Mouse (Mus musculus) thymus, postnatal 14 days (tissue): Measurements from ENCODE around the gene Chaf1b.

Experiments
- DNase-seq: peaks from one replicate; pipeline ENCODE4 v3.0.0; 2021

Gene Chaf1b

DNA sequence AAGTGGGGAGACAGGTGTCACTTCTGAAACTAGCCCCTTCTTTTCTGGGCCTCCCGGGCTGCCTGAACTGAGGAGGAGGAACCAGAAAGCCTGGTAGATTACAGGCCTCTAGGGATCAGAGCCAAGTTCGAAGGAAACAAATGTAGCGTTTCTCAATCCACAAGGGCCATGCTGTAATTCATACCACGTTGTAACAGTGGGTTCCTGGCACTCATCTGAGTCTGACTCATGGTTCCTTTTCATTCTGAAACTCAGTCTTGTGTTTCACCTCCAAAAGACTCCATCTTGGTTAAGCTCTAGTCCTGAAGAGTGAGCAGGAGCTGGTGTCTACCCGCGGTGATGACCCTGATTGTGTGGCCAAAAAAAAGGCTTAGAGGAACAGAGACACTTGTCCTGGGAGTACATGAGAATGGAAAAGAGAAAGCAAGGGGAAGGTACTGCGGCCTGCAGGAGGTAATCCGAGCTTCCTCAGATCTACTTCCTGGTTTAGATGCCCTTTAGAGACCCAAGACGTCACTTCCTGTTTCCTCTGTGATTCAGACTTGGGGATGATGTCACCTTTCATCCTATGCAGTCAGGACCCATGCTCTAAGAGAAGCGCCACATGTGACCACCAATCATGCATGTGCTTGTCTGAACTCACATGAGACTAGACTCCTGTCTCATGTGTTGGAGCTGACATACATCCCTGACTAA, 30.3 kb downstream of the Chaf1b start:
- no peak for DNase-seq

DNA sequence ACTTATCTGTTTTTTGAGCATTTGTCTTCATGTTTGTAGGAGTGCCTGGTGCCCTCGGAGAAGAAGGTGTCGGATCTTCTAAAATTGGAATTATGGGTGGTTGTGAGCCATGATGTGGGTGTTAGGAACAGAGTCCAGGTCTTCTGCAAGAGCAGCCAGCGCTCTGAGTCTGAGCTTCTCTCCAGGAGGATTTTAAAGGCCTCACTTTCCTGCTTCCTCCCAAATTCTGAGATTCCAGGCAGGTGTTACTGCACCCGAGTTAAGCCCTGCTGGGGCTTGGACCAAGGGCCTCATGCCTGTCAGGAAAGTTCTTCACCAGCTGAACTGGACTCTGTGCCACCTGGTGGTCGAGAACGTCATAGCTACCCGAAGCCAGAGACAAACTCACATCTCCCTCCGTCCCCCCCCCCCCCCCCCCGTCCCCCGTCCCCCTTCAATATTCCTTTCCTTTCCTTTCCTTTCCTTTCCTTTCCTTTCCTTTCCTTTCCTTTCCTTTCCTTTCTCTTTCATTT, 31.7 kb downstream of the Chaf1b start:
- DNase-seq = peak; percentile 78

DNA sequence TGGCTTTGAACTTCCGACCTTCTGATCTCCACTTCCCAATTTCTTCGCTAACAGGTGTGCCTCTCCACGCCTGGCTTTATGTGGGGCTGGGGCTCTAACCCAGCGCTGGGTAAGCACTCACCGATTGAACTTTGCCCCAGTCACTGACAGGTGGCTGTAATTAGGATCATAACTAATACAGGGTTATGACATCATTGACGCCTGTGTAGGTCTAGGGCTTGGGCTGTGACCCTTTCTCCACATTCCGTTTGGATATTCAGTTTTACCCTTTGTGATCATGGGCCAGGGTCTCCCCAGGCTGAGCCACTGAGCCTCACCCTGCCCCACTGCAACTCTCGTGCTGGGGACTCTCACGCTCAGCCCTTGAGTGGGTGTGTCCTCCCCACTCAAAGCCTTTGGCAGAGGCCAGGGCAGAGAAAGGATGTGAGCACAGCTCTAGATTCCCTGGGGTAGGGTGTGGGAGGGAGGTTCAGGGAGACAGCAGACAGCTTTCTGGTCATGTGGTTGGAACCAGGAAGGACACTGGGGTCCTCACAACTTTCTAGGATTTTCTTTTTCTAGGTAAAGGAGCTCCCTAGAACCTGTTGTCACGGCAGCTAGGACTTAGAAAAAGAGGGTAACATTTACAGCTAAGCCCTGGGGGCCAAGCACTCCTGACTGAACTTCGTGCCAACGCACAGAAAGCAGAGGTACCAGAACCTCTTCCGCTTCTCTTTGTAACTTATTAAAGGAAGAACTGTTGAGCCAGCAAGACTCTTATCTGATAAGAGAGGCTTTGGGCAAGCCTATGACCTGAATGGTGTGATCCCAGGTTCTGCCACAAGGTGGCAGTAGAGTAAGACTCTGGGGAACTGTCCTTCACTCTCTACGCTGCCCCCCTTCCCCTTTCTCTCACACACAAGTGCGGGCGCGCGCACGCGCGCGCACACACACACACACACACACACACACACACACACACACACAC, 34.3 kb downstream of the Chaf1b start:
- DNase-seq = peak; percentile 89

DNA sequence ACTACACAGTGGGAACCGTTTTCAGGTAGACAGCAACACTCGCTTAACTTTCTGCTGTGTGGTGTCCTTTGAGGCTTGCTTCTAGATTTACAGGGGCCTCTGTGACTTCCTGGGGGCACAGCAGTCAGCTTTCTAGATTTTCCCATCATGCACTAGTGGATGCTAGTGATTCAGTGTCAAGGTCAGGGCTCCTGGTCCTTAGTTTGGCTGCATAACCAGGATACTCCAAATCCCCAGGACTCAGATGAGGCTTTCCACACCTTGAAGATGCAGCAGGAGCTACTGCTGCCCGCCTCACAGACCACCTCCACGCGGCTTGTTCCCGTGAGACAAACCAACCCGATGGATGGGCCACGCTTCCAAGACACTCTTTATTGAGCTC, 35.0 kb downstream of the Chaf1b start:
- no peak for DNase-seq

DNA sequence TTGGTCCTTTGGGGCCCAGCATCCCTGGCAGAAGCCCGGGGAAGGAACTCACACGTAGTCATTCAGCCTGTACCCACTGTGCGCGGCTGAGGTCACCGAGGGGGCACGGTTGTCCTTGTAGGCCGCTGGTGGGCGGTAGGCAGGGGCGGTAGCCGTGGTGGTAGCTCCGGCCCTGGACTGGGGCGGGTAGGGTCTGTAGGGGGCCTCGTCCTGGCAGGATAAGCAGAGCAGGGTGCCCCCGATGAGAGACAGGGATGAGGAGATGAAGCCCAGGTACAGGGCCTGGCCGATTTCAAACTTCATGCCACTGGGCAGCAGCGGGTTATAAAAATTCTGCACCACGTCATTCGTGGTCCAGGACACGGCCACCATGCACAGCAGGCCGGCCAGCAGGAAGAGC, 35.5 kb downstream of the Chaf1b start:
- no peak for DNase-seq

DNA sequence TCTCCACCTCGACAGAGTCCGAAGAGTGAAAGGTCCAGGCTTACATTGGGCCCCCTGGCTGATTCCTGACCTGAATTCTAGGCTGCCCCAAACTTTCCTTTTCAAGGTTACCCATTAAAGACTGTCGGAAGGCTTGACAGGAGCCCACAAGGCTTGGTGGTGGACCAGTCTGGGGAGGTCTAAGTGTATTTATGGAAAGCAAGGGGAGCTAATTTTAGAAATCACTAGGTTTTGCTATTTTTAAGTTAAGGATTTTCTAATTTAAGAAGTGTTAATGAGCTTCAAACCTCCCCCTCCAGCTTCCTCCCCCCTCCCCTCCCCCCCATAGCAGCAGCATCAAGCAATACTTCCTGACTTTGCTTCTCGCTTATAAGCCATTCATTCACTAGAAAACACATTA, 37.0 kb downstream of the Chaf1b start:
- DNase-seq = no peak

DNA sequence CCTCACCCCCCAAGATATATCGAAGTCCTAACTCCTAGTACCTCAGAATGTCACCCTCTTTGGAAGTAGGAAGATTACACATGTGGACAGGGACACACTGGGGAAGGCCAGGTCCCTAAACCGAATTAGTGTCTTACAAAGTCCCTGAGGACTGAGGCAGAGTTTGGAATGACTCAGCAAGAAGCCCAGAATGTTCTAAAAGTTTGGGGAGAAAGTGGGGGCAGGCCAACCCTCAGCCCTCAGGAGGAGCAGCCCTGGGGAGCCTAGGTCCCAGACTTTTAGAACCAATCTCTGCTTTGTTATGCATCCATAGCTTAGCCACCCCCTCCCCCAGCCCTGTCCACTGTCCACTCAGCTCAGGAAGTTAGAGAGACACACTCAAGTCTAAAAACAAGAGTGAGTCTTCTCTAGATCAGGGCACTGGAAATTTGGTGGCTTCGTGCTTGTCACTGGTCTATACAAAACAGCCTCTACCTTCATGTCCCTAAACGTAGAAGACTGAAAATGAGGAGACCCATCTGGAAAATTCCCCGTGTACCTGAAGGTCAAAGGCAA, 39.2 kb downstream of the Chaf1b start:
- no peak for DNase-seq

DNA sequence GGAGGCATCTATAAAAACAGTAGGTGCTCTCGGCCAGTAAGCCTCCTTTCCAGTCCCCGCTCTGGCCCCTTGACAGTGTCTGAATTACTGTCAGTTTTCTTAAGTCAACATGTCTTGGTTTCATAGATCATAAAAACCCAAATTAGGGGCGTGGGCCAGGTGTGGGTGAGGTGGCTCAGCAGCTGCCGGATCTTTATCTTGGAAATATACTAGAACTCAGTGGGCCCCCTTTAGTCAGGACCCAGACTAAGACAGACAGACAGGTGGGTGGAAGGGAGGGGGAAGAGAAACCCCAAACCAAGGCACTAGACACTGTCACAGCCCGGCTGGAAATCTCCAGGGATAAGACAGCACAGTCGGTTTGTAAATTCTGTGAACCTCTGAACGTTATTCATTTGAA, 40.1 kb downstream of the Chaf1b start:
- no peak for DNase-seq

DNA sequence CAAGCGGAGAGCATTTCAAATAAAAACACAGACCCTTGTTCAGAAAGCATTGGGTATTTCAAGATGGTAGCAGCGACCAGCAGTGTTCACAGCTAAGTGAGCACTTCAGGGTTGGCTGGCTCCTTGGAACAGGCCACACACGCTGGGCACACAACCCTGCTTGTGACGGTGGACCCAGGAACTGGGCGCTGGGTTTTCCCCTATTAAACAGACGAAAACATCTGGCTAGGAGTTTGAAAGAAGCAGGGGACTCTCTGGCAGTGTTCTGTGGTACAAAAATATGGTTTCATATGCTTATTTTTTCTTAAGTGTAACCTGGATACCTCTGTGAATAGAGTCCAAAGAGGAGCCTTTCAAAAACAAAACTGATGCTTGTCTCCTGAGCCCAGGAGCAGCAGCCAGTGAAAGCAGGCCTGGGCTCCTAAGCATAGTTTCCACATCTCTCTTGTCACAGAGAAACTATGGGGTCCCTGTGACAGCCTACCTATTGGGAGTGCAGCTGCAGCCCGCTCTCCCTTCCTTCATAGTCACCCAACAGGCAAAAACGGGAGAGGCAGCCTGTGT, 42.1 kb downstream of the Chaf1b start:
- no peak for DNase-seq

DNA sequence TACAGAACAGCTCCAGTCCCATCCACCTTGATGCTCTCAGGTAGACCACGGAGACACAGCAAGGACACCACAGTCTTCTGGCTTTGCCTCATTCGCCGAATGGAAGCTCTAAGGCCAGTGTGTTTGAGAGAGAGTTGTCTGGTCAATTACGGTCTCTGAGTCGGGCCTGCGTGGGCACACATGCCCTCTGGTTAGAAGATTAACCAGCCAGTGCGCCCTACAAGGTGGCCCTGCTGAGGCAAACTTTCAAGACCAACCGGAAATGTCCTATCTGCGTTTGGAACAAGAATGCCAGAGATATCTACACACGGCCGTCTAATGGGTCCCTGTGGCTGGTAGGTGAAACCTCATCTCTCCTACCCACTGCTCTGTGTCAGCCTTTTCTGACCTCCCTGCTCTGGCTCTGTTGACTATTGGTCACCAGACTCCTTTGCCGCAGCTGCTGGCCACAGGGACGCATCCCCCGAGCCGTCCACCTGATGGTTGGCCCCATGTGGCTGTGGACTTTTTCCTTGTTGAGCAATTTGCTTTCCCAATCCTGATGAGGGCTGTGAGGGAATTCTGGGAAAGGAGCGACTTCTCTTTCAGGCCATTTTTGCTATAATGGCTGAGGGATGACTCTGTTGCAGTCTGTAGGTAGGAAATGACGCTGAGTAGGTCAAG, 45.8 kb downstream of the Chaf1b start:
- DNase-seq = no peak

DNA sequence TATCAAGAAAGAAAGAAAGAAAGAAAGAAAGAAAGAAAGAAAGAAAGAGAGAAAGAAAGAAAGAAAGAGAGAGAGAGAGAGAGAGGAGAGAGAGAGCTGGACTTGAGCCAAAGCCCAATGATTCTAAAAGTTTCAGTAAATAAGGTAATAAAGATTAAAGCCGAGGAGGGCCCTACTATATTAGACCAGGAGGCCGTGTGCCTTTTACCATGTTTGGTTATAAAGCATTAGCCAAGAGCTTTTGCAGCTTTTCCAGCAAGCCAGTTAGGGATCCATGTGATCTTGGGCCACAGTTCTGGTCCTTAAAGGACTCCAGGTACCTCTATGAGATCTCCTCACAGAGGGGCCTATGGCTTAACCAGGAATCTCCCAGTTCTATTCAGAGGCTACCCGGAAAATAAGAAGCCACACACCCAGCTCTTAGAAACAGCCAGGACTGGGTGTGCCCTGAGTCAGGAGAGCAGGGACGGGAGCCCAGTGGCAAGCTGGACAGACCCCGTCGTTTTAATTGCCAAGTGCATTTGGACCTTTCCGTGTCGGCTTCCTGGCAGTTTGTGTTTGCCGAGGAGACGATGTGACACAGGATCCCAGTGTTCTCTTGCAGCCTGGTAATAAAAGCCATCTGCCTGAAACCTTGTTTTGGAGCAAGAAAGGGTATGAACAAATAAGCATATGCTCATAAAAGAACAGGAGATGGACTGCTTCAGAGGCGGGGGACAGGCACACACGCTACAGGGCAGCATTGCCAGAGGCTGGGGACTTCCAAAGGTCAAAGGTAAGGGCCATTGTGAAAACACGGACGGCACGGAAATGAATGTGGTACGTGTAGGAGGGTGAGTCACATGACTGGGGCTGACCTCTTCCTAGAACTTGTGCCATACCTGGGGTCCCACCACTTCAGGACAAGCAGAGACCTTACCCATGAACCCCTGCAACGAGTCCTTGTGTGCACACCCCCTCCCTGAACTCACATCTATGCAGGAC, 48.8 kb downstream of the Chaf1b start:
- DNase-seq = no peak

DNA sequence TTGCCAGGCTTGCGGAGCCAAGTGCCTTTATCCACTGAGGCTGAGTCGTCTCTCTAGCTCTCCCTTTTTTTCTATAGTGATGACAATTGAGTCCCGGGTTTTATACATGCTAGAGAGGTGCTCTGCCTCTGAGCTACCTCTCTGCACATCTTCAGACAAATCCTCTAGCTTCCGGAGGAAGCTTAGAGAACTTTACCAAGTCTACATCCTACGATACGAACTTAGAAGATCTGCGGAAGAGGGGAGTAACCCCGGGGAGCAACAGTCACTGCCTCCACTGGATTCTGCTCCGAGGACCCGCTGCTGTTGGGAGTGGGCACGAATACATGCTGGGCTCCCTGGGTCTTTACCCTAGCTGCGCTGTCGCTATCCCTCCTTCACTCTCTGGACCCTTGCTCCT, 50.9 kb downstream of the Chaf1b start:
- DNase-seq = no peak

DNA sequence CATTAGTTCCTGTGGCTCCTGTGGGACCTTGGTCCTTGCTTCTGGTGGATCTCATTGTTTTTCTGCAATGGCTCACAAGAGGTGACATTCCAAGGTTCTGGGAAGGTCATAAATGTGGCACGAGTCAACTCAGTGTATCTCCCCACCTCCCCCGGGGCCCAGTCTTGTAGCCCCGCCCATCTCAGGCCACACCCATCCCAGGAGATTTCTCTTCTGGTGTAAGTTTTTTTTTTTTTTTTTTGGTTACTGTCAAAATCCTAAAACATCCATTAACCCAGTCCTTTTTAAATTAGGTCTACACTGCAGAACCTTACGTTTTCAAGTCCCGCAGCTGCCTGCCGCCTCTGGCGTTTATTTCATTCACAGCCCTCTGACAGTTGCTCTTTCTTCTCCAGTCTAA, 51.3 kb downstream of the Chaf1b start:
- peak; percentile 58 for DNase-seq

DNA sequence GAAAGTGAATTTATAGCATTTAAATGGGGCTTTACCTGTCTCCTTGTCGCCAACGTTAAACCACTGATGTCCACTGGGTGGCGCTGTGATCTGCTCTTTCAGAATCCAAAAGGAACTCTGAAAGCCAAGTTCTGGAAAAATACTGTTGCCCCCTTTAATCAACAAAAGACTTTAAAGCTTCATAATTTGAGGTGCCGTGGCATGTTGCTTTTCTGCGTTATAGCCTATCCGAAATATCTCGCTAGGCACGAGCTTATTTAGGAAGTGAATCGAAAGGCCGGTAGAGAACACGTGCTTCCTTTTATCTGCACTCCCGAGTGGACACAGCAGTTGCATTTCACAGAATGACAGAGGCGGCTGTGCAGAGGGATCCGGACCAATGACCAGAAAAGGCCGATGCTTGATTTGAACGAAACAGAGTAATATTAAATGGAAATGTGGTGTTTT, 54.7 kb downstream of the Chaf1b start:
- peak; percentile 65 for DNase-seq

DNA sequence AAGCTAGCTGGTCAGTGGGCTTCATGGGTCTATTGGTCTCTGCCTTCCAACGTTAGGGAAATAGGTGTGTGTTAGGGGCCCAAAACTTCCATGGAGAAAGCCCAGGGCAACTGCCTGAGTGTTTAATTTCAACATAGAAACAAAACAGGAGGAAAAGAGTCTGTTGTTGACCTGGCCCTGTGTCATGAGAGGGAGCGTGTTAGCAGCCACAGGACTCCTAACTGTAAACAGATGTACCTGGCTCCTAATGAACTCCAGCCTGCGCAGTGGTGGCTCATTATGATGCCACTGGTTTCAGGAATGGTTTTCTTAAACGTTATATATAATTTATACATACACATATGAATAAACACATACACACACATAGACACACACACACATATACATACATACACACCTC, 56.3 kb downstream of the Chaf1b start:
- no peak for DNase-seq

DNA sequence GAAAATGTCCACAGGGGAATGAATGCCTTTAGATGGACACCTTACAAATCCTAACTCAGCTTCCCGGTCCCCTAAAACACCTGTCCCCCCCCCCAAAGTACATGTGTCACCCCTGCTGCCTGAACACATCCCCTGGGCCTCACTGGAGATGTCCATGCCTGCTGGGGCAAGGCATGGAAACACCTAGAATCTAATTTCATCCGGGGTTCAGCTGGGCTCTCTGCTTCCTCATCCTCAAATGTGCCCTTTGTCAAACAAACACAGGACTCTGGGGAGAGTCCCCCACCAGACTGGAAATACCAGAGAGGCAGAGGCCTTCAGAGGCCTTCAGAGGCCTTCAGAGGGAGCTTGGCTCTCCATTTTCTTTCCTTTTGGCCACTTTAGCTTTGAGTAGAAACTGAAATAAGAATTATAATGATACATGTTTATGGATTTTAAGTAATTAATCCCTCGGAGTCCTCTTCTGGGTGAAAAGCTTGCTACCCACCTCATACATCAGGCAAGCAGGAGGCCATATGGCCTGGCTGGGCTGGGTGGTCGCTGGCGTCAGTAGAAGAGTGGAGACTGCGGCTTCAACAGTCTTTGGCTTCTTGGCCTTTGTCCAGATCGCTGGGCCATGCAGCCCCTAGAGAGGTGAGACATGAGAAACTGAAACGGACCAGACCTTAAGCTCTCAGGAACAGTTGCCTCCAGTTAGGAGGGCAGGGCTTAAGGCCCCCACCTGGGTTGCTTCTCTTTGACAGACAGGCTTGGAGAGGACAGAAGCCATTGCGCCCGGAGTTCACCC, 58.3 kb downstream of the Chaf1b start:
- no peak for DNase-seq

DNA sequence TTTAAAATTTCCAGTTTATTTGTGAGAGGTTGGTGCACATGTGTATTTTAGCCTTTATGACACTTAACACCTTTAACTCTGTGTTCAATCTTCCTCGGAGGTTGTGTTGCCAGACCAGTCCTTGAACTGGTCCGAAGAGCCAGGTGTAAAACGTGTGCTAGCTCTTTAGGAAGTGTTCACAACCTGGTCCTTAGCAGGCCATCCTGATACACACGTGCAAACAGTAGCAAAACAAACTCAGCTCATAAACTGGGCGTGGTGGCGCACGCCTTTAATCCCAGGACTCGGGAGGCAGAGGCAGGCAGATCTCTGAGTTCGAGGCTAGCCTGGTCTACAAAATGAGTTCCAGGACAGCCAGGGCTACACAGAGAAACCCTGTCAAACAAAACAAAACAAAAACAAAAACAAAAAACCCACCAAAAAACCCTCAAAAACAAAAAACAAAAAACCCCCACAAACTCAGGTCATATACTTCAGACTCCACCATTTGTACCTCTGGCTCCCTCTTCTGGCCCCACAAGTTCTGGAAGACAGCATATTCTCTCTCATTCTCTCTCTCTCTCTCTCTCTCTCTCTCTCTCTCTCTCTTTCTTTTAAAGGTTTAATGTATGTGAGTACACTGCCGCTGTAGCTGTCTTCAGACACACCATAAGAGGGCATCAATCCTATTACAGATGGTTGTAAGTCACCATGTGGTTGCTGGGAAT, 59.2 kb downstream of the Chaf1b start:
- no peak for DNase-seq

DNA sequence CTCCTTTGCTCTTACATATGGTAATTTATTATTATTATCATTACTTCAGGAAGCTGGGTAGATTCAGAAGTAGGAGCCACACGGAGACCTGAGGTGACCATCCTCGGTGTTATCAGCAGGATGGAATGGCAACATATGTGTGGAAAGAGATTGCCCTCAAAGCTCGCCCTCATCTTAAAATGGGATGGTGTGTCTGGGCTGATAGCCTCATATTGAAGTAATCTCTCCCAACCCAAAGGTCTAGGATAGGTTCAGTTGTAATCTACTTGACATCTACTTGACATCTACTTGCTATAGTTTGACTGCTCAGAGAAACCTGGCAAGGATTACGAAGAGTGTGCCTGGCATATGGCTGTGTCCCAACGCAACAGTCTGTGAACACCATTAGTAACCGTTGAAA, 60.6 kb downstream of the Chaf1b start:
- DNase-seq = no peak

DNA sequence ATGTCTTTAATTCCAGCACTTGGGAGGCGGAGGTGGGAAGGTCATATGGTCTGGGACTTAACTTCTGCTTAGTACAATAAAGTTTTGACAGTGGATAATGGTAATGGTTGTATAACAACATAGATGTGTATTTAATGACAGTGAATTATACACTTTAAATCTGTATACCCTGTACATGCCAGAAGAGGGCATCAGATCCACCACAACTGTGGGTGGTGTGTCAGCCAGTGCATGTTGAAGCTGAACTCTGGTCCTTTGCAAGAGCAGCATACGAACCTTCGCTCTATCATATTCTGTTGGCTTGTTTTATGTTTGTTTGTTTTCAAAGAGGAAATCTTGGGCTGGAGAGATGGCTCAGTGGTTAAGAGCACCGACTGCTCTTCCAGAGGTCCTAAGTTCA, 63.7 kb downstream of the Chaf1b start:
- no peak for DNase-seq
